Mouse (Mus musculus): ENCODE measurements around the gene Gnat2. TPM values are rescaled to one million over a fixed set of nuclear protein-coding genes. Genes with fewer than 3 reads are reported as not detected.

The Gnat2 gene
- 0.03 TPM in 1 of 2 replicates, not detected in the other for polyA plus RNA-seq (2012)

DNA sequence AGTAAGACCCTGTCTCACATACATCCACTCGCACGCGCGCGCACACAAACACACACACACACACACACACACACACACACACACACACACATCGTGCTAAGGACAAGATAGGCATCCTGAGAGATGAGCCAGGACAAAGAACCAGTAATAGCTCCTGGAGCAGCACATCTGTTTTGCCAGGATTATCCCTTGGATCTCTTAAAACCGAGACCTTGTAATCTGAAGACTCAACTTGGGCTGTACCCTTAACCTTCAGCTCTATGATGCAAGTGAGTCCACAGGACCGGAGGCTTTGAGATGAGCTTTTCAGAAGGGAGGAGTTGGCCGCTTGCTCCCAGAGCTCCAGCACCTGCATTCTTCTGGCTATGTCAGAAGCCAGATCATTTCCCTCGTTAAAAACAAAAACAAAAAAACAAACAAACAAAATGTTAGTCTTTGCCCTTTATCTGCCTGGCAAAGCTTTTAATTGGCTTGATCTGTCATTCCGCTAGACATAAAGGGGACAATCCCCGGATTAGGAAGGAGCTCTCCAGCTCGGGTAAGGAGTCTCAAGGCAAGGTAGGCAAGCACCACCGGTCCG lies at the start of gene Gnat2:
Gene Gnat2 (plus strand): TSS at position 254 of the 580 bp plus-strand sequence.
- H3K4me1 ChIP-seq (ENCODE audit: control insufficient read depth): peaks cover 74% of the 10 kb centered on the region
- H3K4me3 ChIP-seq (replicated peaks): no peak within 1 kb of the TSS

DNA sequence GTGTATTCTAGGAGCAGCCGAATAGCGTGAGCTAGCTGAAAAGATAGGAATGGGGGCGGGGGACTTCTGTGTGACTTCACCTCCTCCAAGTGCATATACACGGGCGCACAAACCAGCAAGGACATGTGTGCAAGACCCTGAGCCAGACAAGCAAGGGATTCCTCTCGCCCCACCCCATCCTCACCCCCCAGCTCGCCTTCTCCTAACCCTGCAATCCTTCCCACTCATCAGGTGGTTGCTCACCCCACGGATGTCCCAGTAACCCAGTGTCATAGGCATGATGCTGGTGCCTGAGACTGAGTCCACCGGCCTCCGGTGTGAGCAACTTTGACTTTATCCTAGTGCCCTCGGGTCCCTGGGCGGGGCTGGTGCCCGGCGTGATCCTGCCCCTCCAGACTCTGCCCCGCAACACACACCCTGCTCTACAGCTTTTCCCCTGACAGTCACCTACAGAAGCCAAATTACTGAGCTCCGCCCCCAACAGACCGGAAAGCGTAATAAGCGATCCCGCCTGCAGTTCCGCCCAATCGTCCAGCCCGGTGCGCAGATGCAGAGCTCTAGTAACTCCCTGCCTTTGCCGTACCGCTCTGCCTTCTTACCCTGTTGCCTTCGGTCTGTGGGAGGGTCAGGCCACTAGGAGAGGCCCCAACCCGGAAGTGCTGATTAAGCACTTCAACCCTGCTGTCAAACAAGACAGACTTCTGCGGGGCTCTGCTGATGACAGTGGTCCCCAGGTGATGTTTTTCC lies 48.0 kb upstream of the Gnat2 start, which contains the start of gene Gstm4:
Gene Gstm4 (minus strand): TSS at position 501 of the 747 bp plus-strand sequence.
- Histone ChIP-seq H3K9me3 (ENCODE audit: control insufficient read depth, low read length) (no peaks in the 10 kb centered on the region), H3K4me1 (ENCODE audit: control insufficient read depth) (peaks cover 30% of the 10 kb centered on the region), H3K36me3 (ENCODE audit: control insufficient read depth) (no peaks in the 10 kb centered on the region), H3K27me3 (ENCODE audit: control insufficient read depth) (no peaks in the 10 kb centered on the region), H3K4me3 (replicated peaks) (peak within 1 kb of the TSS; percentile 66)
- TF ChIP-seq TAL1 (IDR thresholded peaks at IDR 0.05; ENCODE audit: low read length) (no peak), GATA1 (IDR thresholded peaks at IDR 0.05; ENCODE audit: low read length) (no peak)

More for the DNA sequence above, at the start of gene Gnat2:
- Histone ChIP-seq H3K36me3 (ENCODE audit: control insufficient read depth) (peaks cover 8% of the 10 kb centered on the region), H3K27me3 (ENCODE audit: control insufficient read depth) (peaks cover 5% of the 10 kb centered on the region), H3K9me3 (ENCODE audit: control insufficient read depth, low read length) (no peaks in the 10 kb centered on the region)
- TF ChIP-seq TAL1 (IDR thresholded peaks at IDR 0.05; ENCODE audit: low read length) (no peak), GATA1 (IDR thresholded peaks at IDR 0.05; ENCODE audit: low read length) (no peak)

DNA sequence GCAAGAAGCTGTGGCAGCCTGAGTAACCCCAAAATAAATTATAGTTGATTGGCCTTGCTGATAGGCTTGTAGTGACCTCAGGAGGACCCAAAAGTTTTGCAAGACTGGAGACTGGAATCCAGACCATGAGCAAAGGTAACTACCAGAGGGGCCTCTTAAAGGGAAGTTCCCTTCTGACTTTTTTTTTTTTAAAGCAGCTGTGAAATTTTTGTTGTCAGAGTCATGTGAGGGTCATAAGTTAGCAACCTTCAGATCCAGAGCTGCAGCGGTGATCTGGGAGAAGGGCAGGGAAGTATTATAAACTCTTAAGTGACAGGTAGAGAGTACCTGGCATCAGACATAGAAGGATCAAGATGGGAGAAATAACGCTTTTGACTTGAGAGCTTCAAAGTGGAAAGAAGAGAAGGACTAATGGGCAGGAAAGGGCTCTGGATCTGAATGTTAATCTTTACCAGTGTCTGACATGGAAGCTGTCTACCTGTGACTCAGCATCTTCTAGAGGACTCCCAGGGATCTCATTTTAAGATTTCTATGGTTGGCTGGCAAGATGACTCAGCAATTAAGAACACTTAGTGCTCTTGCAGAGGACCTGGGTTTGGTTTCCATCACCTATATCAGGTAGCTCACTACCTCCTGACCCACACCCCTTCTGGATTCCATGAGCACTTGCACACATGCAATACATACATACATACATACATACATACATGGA lies 45.5 kb upstream of the Gnat2 start:
- H3K27me3 ChIP-seq (ENCODE audit: control insufficient read depth): no peaks in the 10 kb centered on the region
- TF ChIP-seq GATA1 (IDR thresholded peaks at IDR 0.05; ENCODE audit: low read length): no peak
- TF ChIP-seq TAL1 (IDR thresholded peaks at IDR 0.05; ENCODE audit: low read length): no peak
- no peaks in the 10 kb centered on the region for H3K36me3 ChIP-seq (ENCODE audit: control insufficient read depth)
- H3K4me1 ChIP-seq (ENCODE audit: control insufficient read depth): peaks cover 30% of the 10 kb centered on the region
- H3K4me3 ChIP-seq (replicated peaks): no peak overlapping the region
- no peaks in the 10 kb centered on the region for H3K9me3 ChIP-seq (ENCODE audit: control insufficient read depth, low read length)

DNA sequence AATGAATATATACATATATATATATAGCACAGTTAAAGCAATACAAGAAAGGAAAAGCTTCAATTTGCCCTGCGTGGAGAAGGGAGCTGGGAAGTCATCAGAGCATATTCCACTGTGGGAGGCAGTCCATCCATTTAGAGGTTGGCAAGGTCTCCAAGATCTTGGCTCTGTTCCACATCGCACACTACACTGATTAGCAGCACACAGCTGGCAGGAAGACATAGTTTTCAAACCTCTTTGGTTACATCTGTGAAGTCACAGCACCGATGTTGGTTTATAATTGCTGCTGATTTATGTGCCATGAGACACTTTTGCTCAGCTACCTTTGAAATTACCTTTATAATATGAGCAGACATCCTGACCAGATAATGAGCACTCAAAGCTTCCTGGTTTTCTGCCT lies 44.3 kb upstream of the Gnat2 start:
- no peaks in the 10 kb centered on the region for H3K36me3 ChIP-seq (ENCODE audit: control insufficient read depth)
- H3K4me1 ChIP-seq (ENCODE audit: control insufficient read depth): peaks cover 29% of the 10 kb centered on the region
- no peaks in the 10 kb centered on the region for H3K27me3 ChIP-seq (ENCODE audit: control insufficient read depth)
- no peak for TF ChIP-seq GATA1 (IDR thresholded peaks at IDR 0.05; ENCODE audit: low read length)
- TF ChIP-seq TAL1 (IDR thresholded peaks at IDR 0.05; ENCODE audit: low read length): no peak
- H3K4me3 ChIP-seq (replicated peaks): no peak overlapping the region
- H3K9me3 ChIP-seq (ENCODE audit: control insufficient read depth, low read length): no peaks in the 10 kb centered on the region

DNA sequence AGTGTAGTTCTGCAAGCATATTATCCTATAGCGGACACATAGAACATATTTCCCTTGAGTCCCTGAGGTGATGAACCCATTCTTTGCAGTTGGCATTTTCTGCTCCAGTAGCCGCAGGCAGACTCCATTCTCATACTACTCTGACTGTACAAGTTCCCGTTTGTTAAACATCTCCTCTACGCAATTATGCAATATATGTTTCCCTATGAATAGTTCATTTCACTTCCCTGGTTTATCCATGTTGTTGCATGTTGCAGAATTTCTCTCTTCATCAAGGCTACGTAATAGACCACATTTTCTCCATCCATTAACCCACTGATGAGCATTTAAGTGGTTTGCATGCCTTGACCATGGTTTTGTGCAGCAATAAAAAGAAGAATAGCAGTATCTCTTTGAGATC lies 42.1 kb upstream of the Gnat2 start:
- Histone ChIP-seq H3K9me3 (ENCODE audit: control insufficient read depth, low read length) (no peaks in the 10 kb centered on the region), H3K36me3 (ENCODE audit: control insufficient read depth) (no peaks in the 10 kb centered on the region), H3K4me1 (ENCODE audit: control insufficient read depth) (peaks cover 10% of the 10 kb centered on the region), H3K27me3 (ENCODE audit: control insufficient read depth) (no peaks in the 10 kb centered on the region), H3K4me3 (replicated peaks) (no peak overlapping the region)
- no peak for TF ChIP-seq GATA1 (IDR thresholded peaks at IDR 0.05; ENCODE audit: low read length)
- no peak for TF ChIP-seq TAL1 (IDR thresholded peaks at IDR 0.05; ENCODE audit: low read length)

DNA sequence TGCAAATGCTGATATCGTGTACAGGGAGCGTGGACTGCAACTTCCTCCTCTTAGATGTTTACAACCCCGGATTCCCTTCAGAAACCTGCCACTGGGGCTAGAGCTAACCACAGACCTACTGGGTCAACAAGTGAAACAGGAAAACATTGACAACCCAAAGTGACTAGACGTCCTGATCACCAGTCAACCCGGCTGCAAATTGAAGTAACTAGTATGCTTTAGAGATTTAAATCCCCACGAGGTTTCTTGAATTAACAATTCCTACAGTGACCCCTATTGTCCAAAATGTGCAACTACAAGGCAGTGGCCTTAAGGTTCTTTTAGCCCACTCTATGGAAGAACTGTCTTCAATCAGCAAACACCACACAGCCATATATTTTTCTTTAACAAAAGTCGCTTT lies 31.2 kb upstream of the Gnat2 start:
- no peaks in the 10 kb centered on the region for H3K27me3 ChIP-seq (ENCODE audit: control insufficient read depth)
- H3K9me3 ChIP-seq (ENCODE audit: control insufficient read depth, low read length): no peaks in the 10 kb centered on the region
- H3K36me3 ChIP-seq (ENCODE audit: control insufficient read depth): no peaks in the 10 kb centered on the region
- TF ChIP-seq TAL1 (IDR thresholded peaks at IDR 0.05; ENCODE audit: low read length) (no peak), GATA1 (IDR thresholded peaks at IDR 0.05; ENCODE audit: low read length) (no peak)
- H3K4me3 ChIP-seq (replicated peaks): no peak overlapping the region
- H3K4me1 ChIP-seq (ENCODE audit: control insufficient read depth): peaks cover 4% of the 10 kb centered on the region

DNA sequence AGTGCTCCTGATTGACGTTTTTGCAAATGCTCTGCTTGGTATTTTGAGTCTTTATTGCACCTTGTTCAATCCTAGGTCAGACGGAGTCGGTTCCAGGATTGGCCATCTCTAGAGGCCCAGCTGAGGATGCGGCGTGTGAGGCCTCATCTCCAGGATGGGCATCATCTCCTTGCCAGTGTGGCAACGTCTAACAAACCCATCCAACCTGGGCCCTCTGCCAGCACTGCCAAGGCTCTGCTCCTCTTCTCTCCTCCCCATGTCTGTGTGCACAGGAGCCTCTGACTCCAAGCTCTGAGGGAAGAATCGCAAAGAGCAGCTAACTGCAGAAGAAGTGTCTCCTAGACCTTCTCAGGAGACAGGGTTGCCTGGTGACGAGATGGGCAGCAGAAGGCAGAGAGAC lies 29.9 kb upstream of the Gnat2 start:
- H3K9me3 ChIP-seq (ENCODE audit: control insufficient read depth, low read length): no peaks in the 10 kb centered on the region
- TF ChIP-seq TAL1 (IDR thresholded peaks at IDR 0.05; ENCODE audit: low read length) (no peak), GATA1 (IDR thresholded peaks at IDR 0.05; ENCODE audit: low read length) (no peak)
- no peaks in the 10 kb centered on the region for H3K27me3 ChIP-seq (ENCODE audit: control insufficient read depth)
- H3K36me3 ChIP-seq (ENCODE audit: control insufficient read depth): no peaks in the 10 kb centered on the region
- H3K4me3 ChIP-seq (replicated peaks): no peak overlapping the region
- H3K4me1 ChIP-seq (ENCODE audit: control insufficient read depth): peaks cover 4% of the 10 kb centered on the region

DNA sequence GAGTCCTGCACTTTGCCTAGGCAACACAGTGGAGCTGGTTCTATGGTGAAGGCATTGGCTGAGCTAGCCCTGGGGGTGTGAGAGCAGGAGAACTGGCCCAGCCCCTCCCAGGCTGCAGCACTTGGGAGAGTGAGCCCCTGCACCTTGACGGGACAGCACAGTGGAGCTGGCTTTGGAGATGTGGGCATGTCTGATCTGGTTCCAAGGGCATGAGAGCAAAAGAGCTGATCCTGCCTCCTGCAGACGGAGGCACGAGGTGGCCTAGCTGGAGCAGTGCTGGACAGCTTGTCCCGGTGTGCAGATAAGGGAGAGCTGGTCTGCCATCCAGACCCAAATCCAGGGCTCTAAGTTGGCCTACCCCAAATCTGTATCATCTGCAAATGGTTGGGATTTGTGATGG lies 27.9 kb upstream of the Gnat2 start:
- Histone ChIP-seq H3K27me3 (ENCODE audit: control insufficient read depth) (no peaks in the 10 kb centered on the region), H3K36me3 (ENCODE audit: control insufficient read depth) (no peaks in the 10 kb centered on the region), H3K4me3 (replicated peaks) (no peak overlapping the region), H3K4me1 (ENCODE audit: control insufficient read depth) (peaks cover 13% of the 10 kb centered on the region), H3K9me3 (ENCODE audit: control insufficient read depth, low read length) (no peaks in the 10 kb centered on the region)
- TF ChIP-seq TAL1 (IDR thresholded peaks at IDR 0.05; ENCODE audit: low read length) (no peak), GATA1 (IDR thresholded peaks at IDR 0.05; ENCODE audit: low read length) (no peak)

DNA sequence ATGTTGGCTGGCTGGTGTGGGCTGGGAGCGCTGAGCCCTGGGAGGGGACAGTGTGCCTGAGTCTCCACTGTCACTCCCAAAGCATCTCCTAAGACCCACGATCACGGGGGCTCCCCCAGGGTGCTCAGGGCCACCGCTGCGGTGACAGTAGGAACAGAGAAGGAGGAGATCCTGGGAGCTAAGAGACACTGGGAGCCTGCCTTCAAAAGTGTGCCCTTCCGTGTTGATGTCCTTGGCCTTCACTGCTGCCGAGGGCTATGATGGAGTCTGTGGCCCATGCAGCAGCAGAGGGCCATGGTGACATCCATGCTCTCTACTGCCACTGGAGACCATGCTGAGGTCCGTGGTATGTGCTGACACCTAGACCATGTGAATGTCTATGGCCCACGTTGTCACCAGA lies 27.0 kb upstream of the Gnat2 start:
- Histone ChIP-seq H3K9me3 (ENCODE audit: control insufficient read depth, low read length) (no peaks in the 10 kb centered on the region), H3K27me3 (ENCODE audit: control insufficient read depth) (no peaks in the 10 kb centered on the region), H3K36me3 (ENCODE audit: control insufficient read depth) (peaks cover under 1% of the 10 kb centered on the region), H3K4me1 (ENCODE audit: control insufficient read depth) (peaks cover 22% of the 10 kb centered on the region), H3K4me3 (replicated peaks) (no peak overlapping the region)
- TF ChIP-seq TAL1 (IDR thresholded peaks at IDR 0.05; ENCODE audit: low read length) (no peak), GATA1 (IDR thresholded peaks at IDR 0.05; ENCODE audit: low read length) (no peak)
